Mouse (Mus musculus) heart, adult 8-10 months (tissue): ENCODE data around the gene Apold1. TPM values are rescaled to one million over a fixed set of nuclear protein-coding genes. Genes with fewer than 3 reads are reported as not detected.

Experiments
- DNase-seq: peaks from one replicate; pipeline ENCODE4 v3.0.0; 2022; ENCODE audit warnings: low spot score
- total RNA-seq, 4 experiments: library from RNA; stranded (reverse); gene quantifications; 2 replicates each; pipeline ENCODE4 v1.2.4; 2022

Gene Apold1
- total RNA-seq, 4 experiments from 2014 or later = 4.8 to 7.5 (median 5.6) TPM

GRCm38 (mm10) chr6:135026755-135027154 lies 45.2 kb downstream of the Apold1 start:
- DNase-seq = no peak

GRCm38 (mm10) chr6:135029246-135029645 lies 47.7 kb downstream of the Apold1 start:
- DNase-seq = no peak

Other genes starting within 250 kb of the Apold1 start
- 10 to 100 TPM; 17.9 to 28.5 (median 22.5) TPM for gene Dusp16, start 189.1 kb upstream of the Apold1 start, total RNA-seq
- 10 to 100 TPM; 14.6 to 20.1 (median 17.0) TPM for gene Crebl2, start 151.6 kb upstream of the Apold1 start, total RNA-seq
- gene Gpr19, start 83.1 kb upstream of the Apold1 start, total RNA-seq = 1 to 10 TPM; 2.6 to 5.8 (median 3.9) TPM
- 10 to 100 TPM; 29.5 to 43.4 (median 38.7) TPM for gene Cdkn1b, start 61.3 kb upstream of the Apold1 start, total RNA-seq
- gene Ddx47, start 29.9 kb downstream of the Apold1 start, total RNA-seq = 10 to 100 TPM; 36.3 to 39.7 (median 38.0) TPM
- 1 to 10 TPM in 2 of 4 experiments, under 1 TPM in 2; 0.75 to 1.9 (median 0.93) TPM for gene Gprc5a, start 83.9 kb downstream of the Apold1 start, total RNA-seq
- gene Gprc5d, start 136.6 kb downstream of the Apold1 start, total RNA-seq = not detected
- 10 to 100 TPM in 2 of 4 experiments, 1 to 10 TPM in 2; 7.1 to 11.9 (median 10.3) TPM for gene Fam234b, start 216.3 kb downstream of the Apold1 start, total RNA-seq
- gene Hebp1, start 216.3 kb downstream of the Apold1 start, total RNA-seq = 10 to 100 TPM; 56.9 to 61.7 (median 58.6) TPM